Mouse (Mus musculus): ENCODE measurements around the gene Ppfibp2.

DNA sequence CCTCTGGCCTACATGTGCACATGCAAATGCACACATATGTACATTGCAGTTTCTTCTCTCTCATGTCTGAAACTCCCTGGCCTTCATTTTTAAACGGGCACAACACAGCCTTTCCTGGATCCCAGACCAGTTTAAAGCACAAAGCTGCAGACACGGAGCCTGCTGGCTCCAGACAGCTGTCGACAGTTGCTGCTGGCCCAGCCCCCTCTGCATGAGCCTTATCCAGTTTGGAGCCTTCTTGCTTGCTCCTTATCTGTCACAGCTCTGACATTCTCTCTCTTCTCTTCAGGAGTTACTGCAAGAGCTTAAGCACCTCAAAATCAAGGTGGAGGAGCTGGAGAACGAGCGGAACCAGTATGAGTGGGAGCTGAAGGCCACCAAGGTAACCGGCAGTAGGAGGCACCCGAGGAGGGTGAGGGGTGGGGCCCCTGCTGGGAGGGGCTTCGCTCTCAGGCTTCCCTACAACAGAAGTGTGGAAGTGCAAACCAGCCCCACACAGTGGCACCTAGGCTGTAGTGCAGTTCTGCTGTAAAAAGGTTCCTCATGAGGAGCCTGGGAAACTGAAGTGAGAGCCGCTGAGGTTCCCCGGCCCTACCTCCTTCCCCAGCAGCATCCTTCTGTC is 113.6 kb downstream of the Ppfibp2 start:
- peak; percentile 69 for TF ChIP-seq CTCF (IDR thresholded peaks at IDR 0.05; ENCODE audit: low read depth)
- no peak for TF ChIP-seq EP300 (IDR thresholded peaks at IDR 0.05; ENCODE audit: low read depth)
